Mouse (Mus musculus) small intestine, adult 2 months (tissue): Measurements from ENCODE around the gene Tns1.

Experiments
- CTCF ChIP-seq: fragments of 200-500 bp; IDR thresholded peaks from 2 replicates; pipeline ENCODE4 v1.5.1; 2012; ENCODE audit warnings: low read depth, mild to moderate bottlenecking, control low read depth, inconsistent platforms, low read length, moderate library complexity, mixed read lengths; ENCODE audit not compliant: insufficient replicate concordance, insufficient read length; ENCODE audit errors: extremely low read depth
- POLR2A ChIP-seq: fragments of 200-500 bp; IDR thresholded peaks from 2 replicates; pipeline ENCODE4 v1.6.1; 2012; ENCODE audit warnings: low read depth, mild to moderate bottlenecking, control low read depth, inconsistent platforms, low read length, moderate library complexity

DNA sequence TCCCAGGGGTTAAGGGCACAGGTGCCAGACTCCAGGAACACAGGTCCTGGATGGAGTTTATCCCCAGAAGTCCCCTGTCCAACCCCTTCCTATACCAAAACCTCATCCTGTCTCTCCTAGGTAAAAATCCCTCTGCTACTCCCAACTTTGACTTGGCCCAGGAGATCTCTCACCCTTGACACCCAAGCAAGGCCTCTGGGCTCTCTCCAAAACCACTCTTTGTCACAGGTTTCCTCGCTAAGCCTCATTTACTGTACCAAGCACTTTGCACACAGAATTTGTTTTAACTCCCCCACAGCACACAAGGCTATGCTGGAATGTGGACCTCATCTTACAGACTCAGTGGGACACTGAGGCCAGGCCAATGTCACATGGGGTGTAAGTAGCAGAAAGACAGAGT, 94.0 kb downstream of the Tns1 start:
- TF ChIP-seq CTCF (no peak), POLR2A (no peak)
